Mouse (Mus musculus) frontal cortex, postnatal 36 days (tissue): ENCODE data around the gene Adamtsl5.

ENCODE experiments used
- DNase-seq, 2 experiments: peaks; one replicate each; pipeline ENCODE4 v3.0.0; 2022; ENCODE audit warnings: low spot score in 2 of 2

Adamtsl5 gene

GRCm38 (mm10) chr10:80348244-80348781, at the start of gene Adamtsl5:
Gene Adamtsl5 (minus strand): TSS chr10:80348412.
- no peak for DNase-seq

- no peak for DNase-seq
Measured at GRCm38 (mm10) chr10:80397524-80398173, 49.4 kb upstream of the Adamtsl5 start.

GRCm38 (mm10) chr10:80396822-80397523, 48.8 kb upstream of the Adamtsl5 start:
- DNase-seq, result no peak

DNA sequence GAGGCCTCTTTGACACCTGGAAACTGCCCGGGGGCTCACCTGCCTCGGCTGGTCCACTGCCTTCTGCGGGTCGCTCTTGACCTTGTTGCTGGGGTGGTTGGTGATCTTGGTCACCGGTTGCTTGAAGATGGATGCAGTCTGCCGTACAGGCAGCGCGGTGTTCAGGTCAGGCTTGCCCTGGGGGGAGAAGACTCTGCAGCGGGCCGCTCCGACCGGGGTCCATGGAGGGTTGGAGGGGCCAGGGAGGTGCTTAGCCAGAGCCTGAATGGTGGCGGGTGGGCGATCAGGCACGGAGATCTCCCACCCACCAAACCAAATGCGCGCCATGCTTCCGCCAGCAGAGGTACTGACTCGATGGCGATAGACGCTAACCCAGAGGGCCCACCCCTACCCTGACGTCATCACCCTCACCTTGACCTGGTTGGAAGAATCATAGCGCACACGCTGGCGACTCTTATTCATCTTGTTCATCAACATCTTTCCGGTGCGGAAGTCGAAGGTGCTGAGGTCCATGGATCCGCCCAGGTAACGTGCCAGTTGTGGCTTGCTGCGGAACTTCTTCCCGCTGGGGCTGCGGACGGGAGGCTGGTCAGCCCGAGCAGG, 46.9 kb upstream of the Adamtsl5 start:
- no peak for DNase-seq

GRCm38 (mm10) chr10:80392687-80393086, 44.5 kb upstream of the Adamtsl5 start:
- DNase-seq, result no peak

DNA sequence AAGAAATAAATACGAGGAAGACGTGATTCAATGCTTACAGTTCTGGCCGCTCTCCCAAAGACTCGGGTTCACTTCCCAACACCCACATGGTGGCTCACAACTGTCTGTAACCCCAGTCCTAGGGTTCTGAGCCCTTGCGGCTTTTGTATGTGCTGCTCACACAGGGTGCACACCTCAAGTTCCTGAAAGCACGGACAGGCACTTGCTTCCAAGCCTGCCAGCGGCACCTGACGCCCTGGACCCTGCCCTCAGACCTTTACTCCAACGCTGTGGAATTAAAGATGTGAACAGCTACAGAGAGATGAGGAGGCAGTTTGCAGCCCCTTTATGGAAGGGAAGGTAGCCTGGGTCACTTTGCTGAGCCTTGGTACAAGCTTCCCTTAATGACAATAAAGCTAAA, 42.5 kb upstream of the Adamtsl5 start:
- no peak for DNase-seq

DNA sequence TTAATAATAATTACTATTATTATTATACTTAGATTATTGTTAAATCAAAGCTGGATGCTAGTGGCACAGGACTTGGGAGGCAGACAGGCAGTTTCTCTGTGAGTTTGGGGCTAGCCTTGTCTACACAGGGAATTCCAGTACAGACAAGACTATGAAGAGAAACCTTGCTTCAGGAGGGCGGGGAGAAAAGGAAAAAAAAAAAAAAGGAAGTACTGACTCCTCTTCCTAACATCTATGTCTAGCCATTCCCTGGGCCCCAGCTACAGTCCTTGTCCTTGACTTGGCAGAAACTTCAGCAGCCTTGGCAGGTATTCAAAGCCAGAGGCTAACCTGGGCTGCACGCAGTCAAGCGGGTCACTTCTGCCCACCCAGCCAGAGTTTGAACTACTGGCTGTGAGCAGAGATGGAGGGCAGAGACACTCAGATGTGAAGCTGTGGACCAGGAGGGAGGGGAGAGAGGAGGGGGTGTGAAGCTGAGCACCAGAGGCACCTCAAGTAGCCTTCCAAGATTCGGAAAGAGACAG, 41.0 kb upstream of the Adamtsl5 start:
- DNase-seq, result no peak

- no peak for DNase-seq
Measured at GRCm38 (mm10) chr10:80388731-80389130, 40.5 kb upstream of the Adamtsl5 start.

DNA sequence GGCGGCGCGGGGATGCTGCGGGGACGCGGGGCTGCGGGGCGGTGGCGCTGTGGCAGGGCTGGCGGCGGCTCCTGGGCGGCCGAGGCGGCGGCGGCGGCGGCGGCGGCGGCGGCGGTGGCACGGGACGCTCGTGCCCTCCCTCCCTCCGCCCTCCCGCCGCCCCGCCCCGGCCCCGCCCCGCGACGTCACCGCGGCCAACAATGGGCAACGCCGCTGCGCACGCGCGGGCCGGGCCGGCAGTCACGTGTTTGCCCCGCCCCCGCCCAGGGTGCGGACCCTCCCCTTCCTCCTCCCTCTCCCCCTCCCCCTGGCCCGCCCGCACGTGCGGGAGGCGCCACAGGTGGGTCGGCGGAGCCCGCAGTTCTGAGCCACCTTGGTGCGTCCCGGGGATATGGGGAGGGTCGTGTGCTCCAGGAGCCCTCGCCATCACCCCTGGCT, 39.3 kb upstream of the Adamtsl5 start, which contains the start of gene Mex3d:
TSS of gene Mex3d (minus strand) at position 138 of the 438 bp plus-strand sequence.
- peak; percentile 77 for DNase-seq

DNA sequence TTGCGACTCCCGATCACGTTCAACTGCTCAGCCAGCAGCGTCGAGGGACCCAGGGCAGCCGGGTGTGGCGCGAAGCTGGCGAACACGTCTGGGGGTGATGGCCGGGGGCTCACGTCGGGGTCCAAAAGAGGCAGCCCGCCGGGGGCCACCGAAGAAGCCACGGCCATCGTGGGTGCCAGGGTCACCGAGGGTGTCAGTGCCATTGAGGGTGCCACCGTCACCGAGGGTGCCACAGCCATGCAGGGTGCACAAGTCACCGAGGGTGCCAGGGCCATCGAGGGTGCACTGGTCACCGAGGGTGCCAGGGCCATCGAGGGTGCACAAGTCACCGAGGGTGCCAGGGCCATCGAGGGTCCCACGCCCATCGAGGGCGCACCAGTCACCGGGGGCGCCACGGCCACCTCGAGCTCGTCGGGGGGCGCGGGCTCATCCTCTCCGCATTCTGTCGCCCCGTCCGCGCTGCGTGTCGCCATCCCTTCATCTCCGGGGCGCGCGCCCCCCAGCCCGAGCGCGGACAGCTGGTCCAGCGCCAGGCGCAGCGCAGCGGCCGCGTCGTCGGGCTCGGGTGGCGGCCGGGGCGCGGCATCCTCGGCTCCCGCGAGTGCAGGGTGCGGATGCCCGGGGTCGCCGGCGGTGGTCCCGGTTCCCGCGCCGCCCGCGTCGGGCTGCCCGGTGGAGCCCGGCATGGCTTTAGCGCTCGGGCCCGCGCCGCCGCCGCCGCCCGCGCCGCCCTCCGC, 38.7 kb upstream of the Adamtsl5 start:
- DNase-seq, result no peak

DNA sequence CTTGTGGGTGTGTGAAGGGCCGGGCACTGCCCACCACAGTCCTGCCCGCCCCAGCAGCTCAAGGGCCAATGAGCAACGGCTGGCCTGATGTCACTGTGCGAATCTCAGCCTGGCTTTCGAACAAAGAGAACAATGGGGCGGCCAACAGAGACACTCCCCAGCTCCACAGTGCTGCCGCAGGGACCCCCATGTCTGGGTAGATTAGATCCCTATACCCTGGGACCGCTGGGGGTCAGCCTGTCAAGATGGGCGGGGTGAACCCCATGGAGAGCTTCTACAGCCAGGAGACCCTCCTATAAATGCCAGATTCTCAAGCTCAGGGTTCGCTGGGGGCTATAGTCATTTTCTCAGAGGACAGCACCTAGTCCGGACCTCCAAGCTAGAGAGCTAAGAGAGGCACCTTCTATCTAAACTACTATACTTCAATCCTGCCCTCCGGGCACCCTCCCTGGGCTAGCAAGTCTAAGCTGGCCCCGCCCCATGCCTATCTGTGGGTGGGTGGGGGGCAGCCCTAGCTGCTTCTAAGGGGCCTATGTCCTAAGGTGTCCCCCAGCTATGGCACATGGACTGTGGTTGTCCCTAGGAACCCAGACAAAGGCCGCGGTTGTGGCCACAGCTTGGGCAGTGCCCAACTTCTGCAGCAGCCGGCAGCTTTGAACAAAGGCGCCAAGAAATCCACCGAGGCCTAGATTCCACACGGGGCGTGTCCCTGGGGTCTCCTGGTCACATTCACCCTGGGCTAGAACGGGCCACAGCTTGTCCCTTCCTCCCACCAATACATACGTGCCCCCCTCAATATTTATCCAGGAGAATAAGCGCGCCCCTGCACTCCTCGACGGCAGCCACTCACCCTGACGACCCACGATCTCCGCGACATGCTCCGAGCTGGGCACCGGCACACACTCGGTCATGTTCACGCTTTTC, 37.9 kb upstream of the Adamtsl5 start:
- DNase-seq, result no peak

DNA sequence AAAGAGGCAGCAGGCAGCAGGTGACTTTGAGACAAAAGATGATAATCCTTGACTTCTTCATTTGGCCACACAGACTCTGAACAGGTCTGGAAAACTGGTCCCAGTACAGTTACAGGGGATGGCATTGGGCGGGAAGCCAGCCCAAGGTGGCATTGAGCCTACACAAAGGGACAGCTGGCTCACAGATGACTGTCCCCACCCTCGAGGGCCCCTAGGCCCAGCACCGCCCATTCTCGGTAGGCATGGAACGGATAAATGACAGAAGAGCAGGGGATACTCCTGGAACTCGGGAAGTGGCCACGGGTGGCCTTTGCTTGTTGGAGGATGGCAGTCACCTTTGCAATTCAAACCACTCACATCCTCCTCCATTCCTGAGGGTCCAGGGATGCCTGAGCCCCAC, 37.1 kb upstream of the Adamtsl5 start:
- DNase-seq, result no peak

GRCm38 (mm10) chr10:80384709-80385108, 36.5 kb upstream of the Adamtsl5 start:
- no peak for DNase-seq

- no peak for DNase-seq
Measured at GRCm38 (mm10) chr10:80384115-80384639, 36.0 kb upstream of the Adamtsl5 start.

GRCm38 (mm10) chr10:80383431-80383830, 35.2 kb upstream of the Adamtsl5 start:
- no peak for DNase-seq

- DNase-seq, result no peak
Measured at GRCm38 (mm10) chr10:80382641-80383365, 34.6 kb upstream of the Adamtsl5 start.

DNA sequence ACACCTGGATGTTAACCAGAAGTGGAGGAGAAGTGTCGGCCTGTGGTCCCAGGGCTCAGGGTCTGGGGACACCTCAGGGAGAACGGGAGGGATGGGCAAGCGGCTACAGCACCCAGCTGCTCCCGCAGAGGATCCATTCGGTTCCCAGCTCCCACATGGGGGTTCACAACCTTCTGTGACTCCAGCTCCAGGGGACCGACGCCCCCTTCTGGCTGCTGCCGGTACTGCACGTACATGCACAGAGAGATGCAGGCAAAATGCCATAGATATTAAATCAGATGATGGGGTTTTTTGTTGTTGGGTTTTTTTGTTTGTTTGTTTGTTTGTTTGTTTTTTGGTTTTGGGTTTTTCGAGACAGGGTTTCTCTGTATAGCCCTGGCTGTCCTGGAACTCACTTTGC, 29.5 kb upstream of the Adamtsl5 start:
- no peak for DNase-seq

- peak; percentile 88 to 92 for DNase-seq
Measured at GRCm38 (mm10) chr10:80376160-80376559, 27.9 kb upstream of the Adamtsl5 start.

DNA sequence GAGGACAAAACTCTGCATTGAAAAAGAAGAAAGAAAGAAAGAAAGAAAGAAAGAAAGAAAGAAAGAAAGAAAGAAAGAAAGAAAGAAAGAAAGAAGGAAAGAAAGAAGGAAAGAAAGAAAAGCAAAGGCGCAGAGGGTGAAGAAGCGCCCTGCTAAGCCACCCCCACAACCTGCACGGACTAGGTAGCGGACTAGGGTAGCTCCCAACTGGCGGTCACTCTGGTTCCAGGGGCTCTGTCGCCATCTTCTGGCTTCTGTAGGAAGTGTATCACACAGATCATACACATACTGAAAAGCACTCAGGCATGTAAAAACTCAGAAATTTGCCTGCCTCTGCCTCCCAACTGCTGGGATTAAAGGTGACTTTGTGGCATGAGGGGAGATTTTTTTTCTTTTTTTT, 25.9 kb upstream of the Adamtsl5 start:
- peak; percentile 69 to 83 for DNase-seq

DNA sequence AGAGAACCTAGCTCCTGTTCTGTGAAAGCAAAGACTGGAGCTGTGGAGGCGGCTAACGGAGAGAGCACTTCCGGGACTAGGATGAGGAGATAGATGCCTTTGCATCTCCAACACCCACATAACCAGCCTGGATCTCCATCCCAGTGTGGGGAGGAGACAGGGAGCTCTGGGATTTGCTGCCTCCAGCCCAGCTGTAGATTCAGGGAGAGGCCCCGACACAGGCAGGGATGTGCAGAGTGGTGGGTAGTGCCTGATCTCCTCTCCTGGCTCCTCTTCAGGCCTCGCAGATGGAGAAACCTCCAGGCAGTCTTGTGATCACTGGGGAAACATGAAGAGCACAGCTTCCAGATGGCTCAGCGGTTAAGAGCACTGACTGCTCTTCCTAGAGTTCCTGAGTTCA, 24.5 kb upstream of the Adamtsl5 start:
- DNase-seq, result peak; percentile 57 to 59
